Mouse (Mus musculus): Measurements from ENCODE around the gene Tubgcp6. TPM values are rescaled to one million over a fixed set of nuclear protein-coding genes. Genes with fewer than 3 reads are reported as not detected.

The Tubgcp6 gene
- polyA plus RNA-seq, 1 experiment from 2014 or later: 18.0 TPM

Small RNAs within 50 kb of the gene (microRNA-seq; reads per million reads assigned to microRNA genes)
- gene Mir7118: 1.0 reads per million

Other genes with a start within 250 kb of the Tubgcp6 start
- gene Ttll8, start 168.7 kb downstream of the Tubgcp6 start, polyA plus RNA-seq (2014; fragmentation: Nextera tagmentation; extraction: Ambion mirVana): not detected in 2 replicates
- 6.4 and 7.6 TPM in 2 replicates for gene Mlc1, start 144.1 kb downstream of the Tubgcp6 start, polyA plus RNA-seq (2014; fragmentation: Nextera tagmentation; extraction: Ambion mirVana)
- not detected in 2 replicates for gene Mov10l1, start 140.2 kb downstream of the Tubgcp6 start, polyA plus RNA-seq (2014; fragmentation: Nextera tagmentation; extraction: Ambion mirVana)
- 6.6 and 7.9 TPM in 2 replicates for gene Panx2, start 63.4 kb downstream of the Tubgcp6 start, polyA plus RNA-seq (2014; fragmentation: Nextera tagmentation; extraction: Ambion mirVana)
- gene Trabd, start 48.0 kb downstream of the Tubgcp6 start, polyA plus RNA-seq (2014; fragmentation: Nextera tagmentation; extraction: Ambion mirVana): 38.7 and 39.7 TPM in 2 replicates
- gene Selenoo, start 34.0 kb downstream of the Tubgcp6 start, polyA plus RNA-seq (2014; fragmentation: Nextera tagmentation; extraction: Ambion mirVana): 23.8 and 23.9 TPM in 2 replicates
- gene Hdac10, start 5.6 kb upstream of the Tubgcp6 start, polyA plus RNA-seq (2014; fragmentation: Nextera tagmentation; extraction: Ambion mirVana): 18.2 and 20.3 TPM in 2 replicates
- gene Mapk12, start 17.6 kb upstream of the Tubgcp6 start, polyA plus RNA-seq (2014; fragmentation: Nextera tagmentation; extraction: Ambion mirVana): 4.1 and 4.6 TPM in 2 replicates
- gene Mapk11, start 26.5 kb upstream of the Tubgcp6 start, polyA plus RNA-seq (2014; fragmentation: Nextera tagmentation; extraction: Ambion mirVana): 23.7 and 27.9 TPM in 2 replicates
- 86.4 and 107 TPM in 2 replicates for gene Plxnb2, start 57.7 kb upstream of the Tubgcp6 start, polyA plus RNA-seq (2014; fragmentation: Nextera tagmentation; extraction: Ambion mirVana)
- gene Dennd6b, start 73.4 kb upstream of the Tubgcp6 start, polyA plus RNA-seq (2014; fragmentation: Nextera tagmentation; extraction: Ambion mirVana): 85.2 and 117 TPM in 2 replicates
- 88.6 and 90.0 TPM in 2 replicates for gene Ppp6r2, start 88.4 kb upstream of the Tubgcp6 start, polyA plus RNA-seq (2014; fragmentation: Nextera tagmentation; extraction: Ambion mirVana)
- gene Sbf1, start 192.2 kb upstream of the Tubgcp6 start, polyA plus RNA-seq (2014; fragmentation: Nextera tagmentation; extraction: Ambion mirVana): 103 and 109 TPM in 2 replicates
- not detected in 2 replicates for gene Adm2, start 199.6 kb upstream of the Tubgcp6 start, polyA plus RNA-seq (2014; fragmentation: Nextera tagmentation; extraction: Ambion mirVana)
- gene Miox, start 211.3 kb upstream of the Tubgcp6 start, polyA plus RNA-seq (2014; fragmentation: Nextera tagmentation; extraction: Ambion mirVana): not detected in 2 replicates
- gene Lmf2, start 232.5 kb upstream of the Tubgcp6 start, polyA plus RNA-seq (2014; fragmentation: Nextera tagmentation; extraction: Ambion mirVana): 18.3 and 23.9 TPM in 2 replicates
- 106 and 111 TPM in 2 replicates for gene Ncaph2, start 232.6 kb upstream of the Tubgcp6 start, polyA plus RNA-seq (2014; fragmentation: Nextera tagmentation; extraction: Ambion mirVana)

All from midbrain, embryonic 14.5 days (tissue).